Mouse (Mus musculus) A20 (cell line): ENCODE results near the gene Prps2.

Experiments
- DNase-seq: peaks from one replicate; pipeline ENCODE4 v3.0.0-alpha.2; 2011; ENCODE audit warnings: low read depth, low spot score

Gene Prps2

GRCm38 (mm10) chrX:167328519-167328918 is 54.0 kb downstream of the Prps2 start:
- peak; percentile 30 for DNase-seq

GRCm38 (mm10) chrX:167323742-167324141 is 58.8 kb downstream of the Prps2 start:
- DNase-seq: peak; percentile 12

GRCm38 (mm10) chrX:167321233-167321806 is 61.2 kb downstream of the Prps2 start:
- DNase-seq: no peak

GRCm38 (mm10) chrX:167318819-167319396 is 63.6 kb downstream of the Prps2 start:
- no peak for DNase-seq

- peak; percentile 74 for DNase-seq
Observed at GRCm38 (mm10) chrX:167315766-167316165, 66.8 kb downstream of the Prps2 start.

GRCm38 (mm10) chrX:167315093-167315726 is 67.3 kb downstream of the Prps2 start:
- DNase-seq: no peak

- DNase-seq: peak; percentile 7
Observed at GRCm38 (mm10) chrX:167302061-167302460, 80.5 kb downstream of the Prps2 start.
